Mouse (Mus musculus) liver, embryonic 14.5 days (tissue): ENCODE measurements around the gene Strbp. TPM values are rescaled to one million over a fixed set of nuclear protein-coding genes. Genes with fewer than 3 reads are reported as not detected.
"Not testable (repeated sequence)": the region's sequence is repeated elsewhere in the genome, so short reads cannot be mapped to it uniquely, and the experiment has no call there.

Experiments used
- ATAC-seq: fragments of 200-750 bp; cut with Nextera tagmentation; 2 replicates; pipeline ENCODE4 v1.8.0; 2017; ENCODE audit warnings: moderate number of reproducible peaks, mild to moderate bottlenecking, moderate library complexity; ENCODE audit not compliant: insufficient read depth
- DNase-seq, 3 experiments: peaks; one replicate each; pipeline ENCODE4 v3.0.0-alpha.2; 2012 to 2013; ENCODE audit warnings: low read depth in 3 of 3, low spot score in 3 of 3
- H3K27ac ChIP-seq: fragments of 300-500 bp; sonication (generic); 2 replicates; pipeline ENCODE4 v1.5.1; 2014; ENCODE audit warnings: moderate library complexity, mild to moderate bottlenecking, control low read depth, inconsistent platforms
- H3K27me3 ChIP-seq: fragments of 300-500 bp; sonication (generic); 2 replicates; pipeline ENCODE4 v1.6.1; 2014; ENCODE audit warnings: mild to moderate bottlenecking, low read length, moderate library complexity; ENCODE audit not compliant: control insufficient read depth, insufficient read depth
- H3K36me3 ChIP-seq: fragments of 300-500 bp; sonication (generic); replicated peaks from 2 replicates; pipeline ENCODE4 v1.6.1; 2014; ENCODE audit warnings: low read depth; ENCODE audit not compliant: control insufficient read depth, insufficient read depth
- H3K4me1 ChIP-seq, 2 experiments: fragments of 200-500 bp in 1 of 2; fragments of 300-500 bp in 1 of 2; sonication (generic) in 1 of 2; replicated peaks; 2 replicates each; pipeline ENCODE4 v1.6.1; 2012 to 2014; ENCODE audit warnings: antibody characterized with exemption in 1 of 2, inconsistent platforms in 1 of 2, low read length in 1 of 2; ENCODE audit not compliant: control insufficient read depth in 2 of 2, insufficient read depth in 2 of 2
- H3K4me2 ChIP-seq: fragments of 300-500 bp; sonication (generic); 2 replicates; pipeline ENCODE4 v1.6.1; 2014; ENCODE audit warnings: low read depth, mild to moderate bottlenecking, control low read depth, moderate library complexity
- H3K4me3 ChIP-seq, 2 experiments: fragments of 200-500 bp in 1 of 2; fragments of 300-500 bp in 1 of 2; sonication (generic) in 1 of 2; 2 replicates each; pipeline ENCODE4 v1.5.1; 2012 to 2014; ENCODE audit warnings: low read depth in 2 of 2, low read length in 2 of 2, mild to moderate bottlenecking in 2 of 2, control low read depth in 1 of 2, inconsistent platforms in 1 of 2, moderate library complexity in 1 of 2; ENCODE audit not compliant: insufficient read depth in 1 of 2
- H3K9ac ChIP-seq: fragments of 300-500 bp; sonication (generic); replicated peaks from 2 replicates; pipeline ENCODE4 v1.6.1; 2014; ENCODE audit warnings: mild to moderate bottlenecking, control low read depth, moderate library complexity
- H3K9me3 ChIP-seq: fragments of 300-500 bp; sonication (generic); 2 replicates; pipeline ENCODE4 v1.6.1; 2016; ENCODE audit warnings: low read length, mixed read lengths; ENCODE audit not compliant: control insufficient read depth
- CTCF ChIP-seq: IDR thresholded peaks from 2 replicates; pipeline ENCODE4 v1.5.1; 2016; ENCODE audit warnings: antibody characterized with exemption, low read depth, control low read depth
- EP300 ChIP-seq: IDR thresholded peaks from 2 replicates; pipeline ENCODE4 v1.6.1; 2016; ENCODE audit warnings: antibody characterized with exemption, low read depth
- WGBS: fragments of 180-500 bp; shearing (Covaris S2); extraction: QIAGEN DNeasy Blood & Tissue Kit; methylation state at CpG from one replicate; pipeline ENCODE4 v1.1.7; 2014; ENCODE audit not compliant: insufficient replicate concordance; 5-methylcytosine and 5-hydroxymethylcytosine counted together
- polyA plus RNA-seq, 2 experiments: library from polyadenylated mRNA; depleted of rRNA in 1 of 2; stranded (reverse) in 1 of 2; unstranded in 1 of 2; fragments of >200 nt; fragmentation: Nextera tagmentation in 1 of 2; extraction: Ambion mirVana in 1 of 2; gene quantifications; 2 replicates each; pipeline versions ENCODE4 v1.2.1 to v1.2.3; 2012 to 2014

The Strbp gene
- polyA plus RNA-seq, 2 experiments = 8.3 to 16.4 TPM

DNA sequence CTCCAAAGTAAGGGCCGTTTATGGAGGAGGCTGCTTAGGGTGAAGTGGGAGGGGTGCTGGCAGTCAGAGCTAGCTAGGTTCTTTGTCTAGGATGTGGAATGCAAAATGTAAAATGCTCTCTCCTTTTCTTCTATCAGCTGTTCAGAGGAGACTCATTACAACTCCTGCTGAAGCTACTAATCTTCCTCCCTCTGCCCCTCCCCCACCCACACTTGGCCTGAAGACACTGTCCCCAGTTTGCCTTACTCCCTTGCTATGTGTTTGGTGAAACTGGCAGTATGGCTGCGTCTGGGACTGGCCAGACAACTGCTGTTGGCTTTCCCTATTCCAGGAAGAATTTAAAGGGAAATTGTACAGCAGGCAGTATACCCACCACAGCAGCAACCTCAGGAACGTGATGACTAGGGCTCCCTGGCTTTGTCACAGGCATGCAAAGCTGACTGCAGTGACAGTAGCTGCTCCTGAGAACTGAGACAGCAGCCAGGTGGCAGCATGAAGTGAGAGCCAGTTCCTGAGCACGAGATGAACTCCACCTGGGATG is 186.7 kb downstream of the Strbp start:
- no peak for ATAC-seq
- Histone ChIP-seq H3K27me3 (no peaks in the 10 kb centered on the region), H3K4me1 (no peaks in the 10 kb centered on the region; a peak in 1 of 4 replicates), H3K9me3 (no peaks in the 10 kb centered on the region), H3K9ac (no peak overlapping the region), H3K27ac (no peak overlapping the region), H3K4me2 (no peak overlapping the region), H3K36me3 (no peaks in the 10 kb centered on the region), H3K4me3 (no peak overlapping the region)
- TF ChIP-seq EP300 = no peak
- TF ChIP-seq CTCF = no peak
- WGBS = 64% methylated on average over 4 of the region's 4 CpGs
- no peak for DNase-seq

DNA sequence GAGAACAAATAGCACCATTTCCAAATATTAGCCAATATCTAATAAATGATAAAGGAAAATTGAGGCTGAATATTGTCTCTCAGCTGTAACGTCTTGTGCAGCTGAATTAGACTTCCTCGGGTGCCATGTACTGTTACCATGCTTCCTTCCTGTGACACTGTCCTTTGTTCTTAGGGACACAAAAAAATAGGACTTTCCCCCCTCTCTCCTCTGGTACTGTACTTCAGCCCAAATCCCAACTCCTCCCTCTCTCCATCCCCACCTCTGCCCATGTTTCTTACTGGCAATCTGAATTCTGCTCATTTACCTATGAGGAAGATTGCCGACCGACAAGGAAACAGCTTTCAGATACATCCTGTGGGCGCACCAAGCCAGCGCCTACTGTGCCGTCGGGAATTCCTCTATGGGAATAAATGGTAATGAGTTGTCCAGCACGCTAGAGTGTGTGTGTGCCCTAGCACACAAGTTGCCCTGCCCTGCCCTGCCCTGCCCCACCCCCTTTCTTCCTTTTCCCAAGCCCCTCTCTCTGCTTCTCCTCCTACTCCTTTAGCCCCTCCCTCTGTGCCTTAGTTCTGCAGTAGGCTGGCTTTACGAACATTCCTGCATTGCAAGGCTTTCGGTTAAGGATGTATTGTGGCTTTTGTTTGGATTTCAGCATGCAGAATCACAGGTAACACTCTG is 187.5 kb downstream of the Strbp start, which contains the start of gene Gpr21:
Gpr21 (plus strand) TSS at position 303 of the 681 bp plus-strand sequence.
- ATAC-seq (no peak), DNase-seq (no peak)
- H3K36me3 ChIP-seq = no peaks in the 10 kb centered on the region
- no peaks in the 10 kb centered on the region; a peak in 1 of 4 replicates for H3K4me1 ChIP-seq
- no peak within 1 kb of the TSS for H3K4me3 ChIP-seq
- H3K9me3 ChIP-seq = no peaks in the 10 kb centered on the region
- 35% methylated on average over 11 of the region's 11 CpGs for WGBS
- TF ChIP-seq CTCF (no peak), EP300 (no peak)
- no peak within 1 kb of the TSS for H3K9ac ChIP-seq
- H3K4me2 ChIP-seq = no peak within 1 kb of the TSS
- no peak within 1 kb of the TSS for H3K27ac ChIP-seq
- no peaks in the 10 kb centered on the region for H3K27me3 ChIP-seq

DNA sequence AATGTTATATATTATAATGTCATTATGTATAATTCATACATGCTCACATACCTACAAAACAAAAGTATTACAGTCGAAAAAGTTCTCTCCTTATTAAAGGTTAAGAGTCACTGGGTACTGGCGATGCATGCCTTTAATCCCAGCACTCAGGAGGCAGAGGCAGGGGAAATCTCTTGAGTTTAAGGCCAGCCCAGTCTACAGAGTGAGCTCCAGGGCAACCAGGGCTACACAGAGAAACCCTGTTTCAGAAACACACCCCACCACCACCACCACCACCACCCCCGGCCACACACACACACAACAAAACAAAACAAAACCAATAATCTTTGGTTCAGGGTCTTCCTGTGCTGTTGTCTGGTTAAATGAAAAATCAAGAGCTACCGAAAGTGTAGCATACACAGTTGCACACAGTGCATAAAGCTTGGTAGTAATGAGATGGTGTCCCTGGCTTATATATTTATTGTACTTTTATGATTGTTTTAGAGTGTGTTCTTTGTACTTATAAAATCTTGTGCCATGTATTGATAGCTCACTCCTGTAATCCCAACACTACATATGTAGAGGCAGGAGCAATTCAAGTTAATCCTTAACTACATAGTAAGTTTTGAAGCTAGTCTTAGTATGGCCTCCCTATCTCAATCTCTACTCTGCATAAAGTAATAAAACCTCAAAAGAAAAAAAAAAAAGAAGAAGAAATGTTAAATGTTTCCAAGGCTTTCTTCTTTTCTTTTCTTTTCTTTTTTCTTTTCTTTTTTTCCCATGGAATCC is 192.3 kb downstream of the Strbp start:
- no peak overlapping the region for H3K4me3 ChIP-seq
- no peak overlapping the region for H3K9ac ChIP-seq
- no peaks in the 10 kb centered on the region for H3K36me3 ChIP-seq
- ATAC-seq (no peak), DNase-seq (no peak)
- H3K9me3 ChIP-seq = no peaks in the 10 kb centered on the region
- no peak overlapping the region for H3K27ac ChIP-seq
- H3K4me1 ChIP-seq = no peaks in the 10 kb centered on the region; a peak in 1 of 4 replicates
- H3K27me3 ChIP-seq = no peaks in the 10 kb centered on the region
- no peak overlapping the region for H3K4me2 ChIP-seq
- TF ChIP-seq CTCF (no peak), EP300 (no peak)
- WGBS = 78% methylated on average over 4 of the region's 4 CpGs

DNA sequence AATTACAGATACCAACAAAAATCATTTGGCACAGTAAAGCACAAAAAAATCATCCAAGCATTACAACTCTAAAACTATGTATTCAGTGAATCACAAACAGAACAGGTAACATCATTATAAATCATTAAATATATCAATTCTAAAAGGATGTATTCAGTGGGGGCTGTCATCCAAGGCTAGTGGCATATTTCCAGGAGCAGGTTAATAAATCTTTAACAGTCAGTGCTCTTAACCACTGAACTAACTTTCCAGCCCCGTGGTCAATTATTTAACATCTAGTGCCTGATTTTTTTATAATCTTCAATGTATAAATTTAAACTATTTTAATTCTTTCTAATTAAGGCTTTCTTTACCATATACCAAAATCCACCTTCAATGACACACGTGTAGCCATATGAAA is 197.8 kb downstream of the Strbp start:
- not testable (repeated sequence) for H3K4me3 ChIP-seq, H3K4me1 ChIP-seq
- WGBS = 79% methylated on average over 2 of the region's 2 CpGs

DNA sequence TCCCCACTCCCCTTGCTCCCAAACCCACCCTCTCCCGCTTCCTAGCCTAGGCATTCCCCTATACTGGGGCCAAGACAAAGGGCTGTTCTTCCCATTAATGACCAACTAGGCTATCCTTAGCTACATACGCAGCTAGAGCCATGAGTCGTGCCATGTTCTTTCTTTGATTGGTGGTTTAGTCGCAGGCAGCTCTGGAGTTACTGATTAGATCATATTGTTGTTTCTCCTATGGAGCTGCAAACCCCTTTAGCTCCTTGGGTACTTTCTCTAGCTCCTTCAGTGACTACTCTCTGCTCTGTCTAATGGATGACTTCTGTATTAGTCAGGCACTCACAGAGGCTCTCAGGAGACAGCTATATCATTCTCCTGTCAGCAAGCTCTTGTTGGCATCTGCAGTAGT is 206.3 kb downstream of the Strbp start:
- 81% methylated on average over 4 of the region's 4 CpGs for WGBS
- Histone ChIP-seq H3K27me3 (no peaks in the 10 kb centered on the region), H3K27ac (no peak overlapping the region), H3K36me3 (peaks cover 4% of the 10 kb centered on the region; the same call in 1 of the 2 replicates), H3K4me1 (no peaks in the 10 kb centered on the region), H3K9ac (no peak overlapping the region), H3K4me3 (no peak overlapping the region), H3K4me2 (no peak overlapping the region), H3K9me3 (no peaks in the 10 kb centered on the region)
- DNase-seq (no peak), ATAC-seq (no peak)
- TF ChIP-seq CTCF = no peak
- no peak for TF ChIP-seq EP300

More for the DNA sequence above, 197.8 kb downstream of the Strbp start:
- not testable (repeated sequence) for H3K4me2 ChIP-seq, H3K9ac ChIP-seq, ATAC-seq, DNase-seq, H3K27me3 ChIP-seq, H3K36me3 ChIP-seq, H3K27ac ChIP-seq, H3K9me3 ChIP-seq
